Mouse (Mus musculus) retina, postnatal 1 day (tissue): Measurements from ENCODE around the gene Thra.

Experiments
- DNase-seq: peaks from one replicate; pipeline ENCODE4 v3.0.0-alpha.2; 2012

Thra gene

DNA sequence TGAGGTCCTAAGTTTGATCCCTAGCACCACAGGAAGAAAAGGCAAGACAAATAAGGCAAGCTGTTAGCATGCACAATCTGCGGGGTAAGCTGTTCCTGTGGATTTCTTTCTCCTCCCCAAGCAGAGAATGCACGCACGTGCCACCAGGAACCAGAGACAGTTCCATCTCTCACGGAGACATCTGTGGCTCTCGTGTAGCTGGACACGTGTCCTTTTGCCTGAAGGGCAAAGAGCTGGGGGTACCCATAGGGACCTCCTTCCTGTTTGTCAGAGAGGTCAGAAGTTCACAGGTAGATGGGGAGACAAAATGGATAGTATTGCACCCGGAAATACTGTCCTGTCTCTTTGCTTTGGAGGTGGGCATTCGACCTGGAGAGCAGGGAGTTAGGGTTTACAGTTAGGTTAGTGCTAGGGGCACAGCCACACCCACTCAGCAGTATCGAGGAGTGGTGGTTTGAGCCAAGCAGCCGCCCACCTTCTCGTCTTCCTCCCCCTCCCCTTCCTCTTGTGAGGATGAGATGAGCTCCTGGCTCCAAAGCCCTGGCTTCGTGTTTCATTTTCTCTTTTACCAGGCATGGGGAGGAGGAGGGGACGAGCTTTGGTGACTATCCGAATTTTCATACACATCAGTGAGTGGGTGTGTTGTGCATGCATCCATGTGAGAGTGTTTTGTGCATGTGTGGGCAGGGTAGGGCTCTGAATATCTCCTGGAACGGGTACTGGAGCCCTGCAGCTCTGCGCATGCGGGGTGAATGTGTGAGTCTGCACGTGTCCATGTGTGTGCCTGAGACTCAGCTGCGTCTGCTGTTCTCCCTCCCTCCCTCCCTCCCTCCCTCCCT lies 6.6 kb downstream of the Thra start:
- DNase-seq = peak; percentile 94

DNA sequence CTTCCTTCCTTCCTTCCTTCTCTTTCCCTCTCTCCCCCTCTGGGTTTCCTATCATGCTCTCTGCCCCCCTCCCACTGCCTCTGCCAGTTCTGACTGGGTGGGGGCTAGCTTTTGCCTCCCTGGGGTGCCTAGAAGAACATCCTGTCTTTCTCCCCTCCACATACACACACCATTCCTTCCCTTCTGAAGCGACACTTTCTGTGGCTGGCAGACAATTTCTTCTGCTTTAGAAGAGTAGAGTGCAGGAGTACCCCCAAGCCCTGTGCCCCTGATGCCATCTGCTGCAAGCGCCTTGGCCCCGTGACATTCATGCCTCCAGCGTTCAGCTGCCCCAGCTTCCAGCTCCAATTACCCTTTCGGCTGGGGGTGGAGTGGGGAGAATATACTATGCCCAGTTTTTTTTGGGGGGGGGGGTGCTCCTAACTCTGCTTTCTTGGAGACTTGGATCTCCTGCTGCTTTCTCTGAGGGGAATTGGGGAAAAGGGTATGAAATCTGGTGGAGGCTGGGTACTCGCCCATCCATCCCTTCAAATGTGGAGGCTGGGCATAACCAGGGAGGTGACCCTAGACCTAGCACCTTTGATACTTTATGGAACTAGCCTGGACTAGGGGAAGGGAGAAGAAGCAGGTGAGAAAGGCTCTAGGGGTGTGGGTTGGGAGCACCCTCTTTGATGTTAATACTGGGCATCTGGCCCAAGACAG lies 7.5 kb downstream of the Thra start:
- peak; percentile 72 for DNase-seq

DNA sequence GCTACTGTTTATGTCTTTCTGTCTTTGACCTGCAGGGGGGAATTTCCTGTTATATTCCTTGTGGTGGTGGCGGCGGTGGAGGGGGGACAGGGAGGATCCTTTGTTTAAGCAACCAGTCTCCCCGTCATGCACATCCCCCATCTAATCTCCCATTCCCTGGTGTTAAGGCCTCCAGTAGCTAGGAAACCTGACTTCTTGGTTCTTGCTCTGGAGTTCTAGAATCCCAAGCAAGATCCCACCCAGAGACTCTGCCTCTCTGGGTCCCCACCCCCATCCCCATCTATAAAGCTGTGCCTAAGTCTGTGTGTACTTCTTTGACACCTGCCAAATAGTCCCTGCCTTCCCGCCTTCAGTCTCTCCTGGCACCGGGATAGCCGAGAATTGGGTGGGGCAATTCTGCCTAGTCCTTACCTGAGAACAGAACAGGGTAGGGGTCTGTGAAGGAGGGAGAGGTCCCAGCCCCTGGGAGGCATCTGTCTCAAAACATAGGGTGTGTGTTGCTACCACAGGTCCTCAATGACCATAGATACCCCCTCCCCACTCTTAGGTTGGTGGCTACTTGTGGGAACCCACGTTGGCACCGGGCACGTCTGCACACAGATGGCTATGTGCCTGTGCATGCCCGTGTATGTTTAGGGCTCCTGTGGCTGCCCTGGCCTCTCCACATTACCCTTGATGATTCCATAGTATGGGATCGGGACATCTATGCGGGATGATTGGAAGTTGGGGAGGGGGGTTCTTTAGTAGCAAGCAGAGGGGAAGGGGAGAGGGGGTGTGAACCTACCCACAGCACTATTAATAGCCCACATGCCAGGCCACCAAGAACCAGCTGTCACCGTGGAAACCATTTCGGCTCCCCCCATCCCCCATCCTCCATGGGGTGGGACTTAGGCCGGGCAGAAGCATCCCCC lies 8.3 kb downstream of the Thra start:
- DNase-seq = peak; percentile 67

DNA sequence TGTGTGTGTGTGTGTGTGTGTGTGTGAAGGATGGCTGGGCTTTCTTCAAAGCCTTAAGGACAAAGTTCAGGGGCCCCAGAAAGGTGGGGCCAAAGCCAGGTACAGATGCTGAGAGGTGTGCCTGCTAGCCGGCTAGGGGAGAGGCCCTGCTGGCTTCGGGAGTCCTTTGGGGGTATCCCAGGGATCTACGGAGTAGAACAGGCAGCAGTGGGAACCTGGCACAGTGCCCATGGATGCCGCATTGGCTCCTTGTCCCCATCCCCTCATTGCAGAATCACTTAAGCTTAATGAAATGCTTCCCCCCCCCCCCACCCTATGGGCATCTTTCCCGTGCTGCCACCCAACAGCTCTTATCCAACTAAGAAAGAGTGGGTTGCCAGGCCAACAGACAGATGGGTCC lies 9.3 kb downstream of the Thra start:
- peak; percentile 75 for DNase-seq

DNA sequence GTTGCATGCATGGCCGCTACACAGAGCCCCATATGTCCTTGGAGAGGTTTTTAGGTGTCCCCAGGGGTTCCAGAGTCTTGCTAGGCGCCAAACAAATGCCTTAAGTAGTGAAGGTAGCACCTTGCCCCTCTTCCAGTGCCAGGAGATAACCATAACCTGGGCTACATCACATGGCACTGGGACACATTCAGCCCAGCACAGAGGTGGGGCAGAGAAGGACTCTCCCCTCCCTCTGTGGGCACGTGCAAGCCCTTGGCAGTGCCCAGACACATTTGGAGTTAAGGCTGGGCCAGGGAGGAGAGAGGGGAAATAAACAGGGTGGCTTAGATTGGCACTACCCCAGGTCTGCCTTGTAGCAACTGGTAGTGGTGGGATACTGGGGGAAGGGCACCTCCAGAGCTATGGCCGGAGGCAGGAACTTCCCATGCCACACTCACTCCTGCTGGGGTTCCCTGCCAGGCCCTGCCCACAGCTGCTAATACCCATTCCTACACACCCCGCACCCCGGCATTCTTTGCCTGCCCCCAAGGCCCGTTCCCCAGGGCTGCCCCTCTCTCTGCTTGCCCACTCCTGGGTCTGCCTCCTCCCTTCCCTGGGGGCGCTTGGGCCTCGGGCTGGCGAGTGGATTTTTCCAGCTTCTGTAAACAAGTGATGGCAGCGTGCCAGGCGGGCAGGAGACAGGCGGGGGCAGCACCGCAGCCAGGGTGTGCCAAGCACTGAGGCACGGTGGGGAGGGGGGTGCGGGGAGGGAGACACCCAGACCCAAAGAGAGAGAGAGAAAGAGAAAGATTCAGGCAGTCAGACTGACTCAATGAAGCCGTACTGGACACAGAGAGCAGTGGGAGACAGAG lies 10.1 kb downstream of the Thra start:
- peak; percentile 96 for DNase-seq

DNA sequence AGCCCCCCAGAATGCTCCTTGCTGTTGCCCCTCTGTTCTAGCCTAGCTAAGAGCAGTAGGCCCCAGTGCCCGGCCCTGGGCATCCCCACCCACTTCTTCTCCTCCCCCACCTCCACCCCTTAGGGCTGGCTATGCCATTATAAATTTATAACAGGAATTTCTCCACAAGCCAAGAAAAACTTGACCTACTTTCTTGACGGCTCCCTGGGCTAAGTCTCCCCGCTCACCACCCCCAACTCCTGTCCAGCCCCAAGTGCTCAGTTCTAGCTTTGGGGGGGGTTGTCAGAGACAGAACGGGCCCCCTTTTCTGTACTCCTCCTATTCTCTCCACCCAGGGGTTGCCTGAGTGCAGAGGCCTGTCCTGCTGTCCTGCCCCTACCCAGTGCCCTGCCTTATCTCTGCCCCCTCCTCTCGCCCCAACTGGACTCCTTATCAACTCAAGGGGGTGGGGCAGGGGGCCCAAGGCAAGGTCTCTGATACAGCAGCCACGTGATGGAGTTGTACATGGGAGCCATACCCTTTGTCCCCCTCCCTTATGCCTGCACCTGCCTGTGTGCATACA lies 10.9 kb downstream of the Thra start:
- DNase-seq = peak; percentile 71

DNA sequence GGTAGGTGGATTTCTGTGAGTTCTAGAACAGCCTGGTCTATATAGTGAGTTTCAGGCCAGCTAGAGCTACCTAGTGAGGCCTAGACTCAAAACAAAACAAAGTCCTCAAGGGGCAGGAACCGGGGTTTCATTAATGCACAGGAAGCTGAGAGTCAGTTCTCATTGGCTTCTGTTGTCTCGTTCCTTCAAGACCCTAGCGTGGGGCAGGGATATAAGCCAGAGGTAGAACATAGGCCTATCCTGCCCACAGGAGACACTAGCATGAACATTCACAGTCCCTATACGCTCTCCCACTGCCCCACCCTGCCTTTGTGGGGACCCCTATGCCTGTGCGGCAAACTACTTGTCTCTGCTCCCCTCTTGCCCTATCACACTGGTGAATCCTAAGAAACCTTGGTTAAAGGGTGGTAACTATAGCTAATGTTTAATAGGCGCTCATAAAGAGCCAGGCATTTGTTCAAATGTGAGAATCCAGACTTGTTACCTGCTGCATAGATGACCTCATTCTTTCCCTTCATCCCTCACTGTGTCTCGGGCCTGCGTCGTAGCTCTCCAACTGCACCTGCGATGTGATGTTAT lies 12.2 kb downstream of the Thra start:
- no peak for DNase-seq

DNA sequence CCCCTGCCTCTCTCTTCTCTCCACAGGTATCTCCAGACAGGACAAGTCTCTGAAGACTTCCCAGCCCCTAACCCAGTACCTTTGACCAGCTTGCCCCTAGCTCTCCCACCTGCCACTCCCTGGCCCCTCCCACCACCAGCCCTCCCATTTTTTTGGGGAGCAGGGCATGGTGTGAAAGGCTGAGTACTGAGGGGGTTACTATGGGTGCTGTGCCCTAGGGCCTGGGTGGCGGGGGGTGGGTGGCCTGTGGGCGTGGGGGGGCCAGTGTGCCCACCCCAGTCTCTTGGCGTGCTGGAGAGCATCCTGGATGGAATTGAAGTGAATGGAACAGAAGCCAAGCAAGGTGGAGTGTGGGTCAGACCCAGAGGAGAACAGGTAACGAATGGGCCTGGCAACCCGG lies 12.8 kb downstream of the Thra start:
- DNase-seq = no peak

DNA sequence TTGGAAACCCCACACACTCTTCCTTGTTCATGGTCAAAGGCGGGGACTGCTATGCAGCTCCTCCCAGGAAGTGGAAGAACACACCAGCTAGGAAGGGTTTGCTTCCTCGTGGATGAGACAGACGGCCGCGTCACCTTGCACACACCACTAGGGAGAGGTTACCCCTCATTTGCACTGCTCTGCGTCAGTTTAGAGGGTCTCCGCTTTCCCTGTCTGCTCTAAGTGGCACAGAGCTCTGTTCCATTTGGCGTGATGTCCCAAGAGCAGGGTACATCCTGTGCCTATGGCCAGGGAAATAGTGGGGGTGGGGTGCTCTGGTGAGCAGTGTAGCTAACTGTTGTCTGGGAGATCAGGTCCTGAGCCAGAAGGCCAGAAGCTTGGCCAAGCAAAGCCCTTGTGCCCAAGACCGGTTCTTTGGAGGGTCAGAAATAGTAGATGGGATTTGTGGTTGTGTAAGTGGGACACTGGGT lies 13.7 kb downstream of the Thra start:
- DNase-seq = no peak

DNA sequence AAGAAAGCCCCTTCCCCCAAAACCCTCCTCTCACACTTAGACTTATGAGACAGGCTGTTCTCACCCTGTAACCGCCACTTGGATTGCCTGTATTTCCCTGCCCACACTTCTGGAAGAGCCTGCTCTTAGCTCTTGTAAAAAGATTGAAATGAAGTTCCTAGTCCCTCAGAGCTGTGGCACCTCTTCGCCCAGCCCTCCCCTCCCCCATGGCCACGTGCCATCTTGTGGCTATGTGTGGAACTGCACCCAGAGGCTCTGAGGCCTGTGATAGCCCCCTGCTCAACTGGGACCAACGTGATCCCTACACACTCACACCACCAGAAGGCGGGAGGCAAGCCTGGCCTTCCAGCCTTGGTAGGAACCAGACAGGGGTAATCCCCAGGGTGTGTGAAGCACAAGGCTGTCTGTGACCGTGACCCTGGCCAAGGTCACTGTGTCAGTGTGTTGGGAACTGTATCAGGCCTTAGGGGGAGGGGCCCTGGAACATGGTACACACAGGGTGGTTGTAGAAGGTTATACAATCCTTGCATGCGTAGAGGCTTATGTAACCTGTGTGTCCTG lies 14.3 kb downstream of the Thra start:
- peak; percentile 89 for DNase-seq

DNA sequence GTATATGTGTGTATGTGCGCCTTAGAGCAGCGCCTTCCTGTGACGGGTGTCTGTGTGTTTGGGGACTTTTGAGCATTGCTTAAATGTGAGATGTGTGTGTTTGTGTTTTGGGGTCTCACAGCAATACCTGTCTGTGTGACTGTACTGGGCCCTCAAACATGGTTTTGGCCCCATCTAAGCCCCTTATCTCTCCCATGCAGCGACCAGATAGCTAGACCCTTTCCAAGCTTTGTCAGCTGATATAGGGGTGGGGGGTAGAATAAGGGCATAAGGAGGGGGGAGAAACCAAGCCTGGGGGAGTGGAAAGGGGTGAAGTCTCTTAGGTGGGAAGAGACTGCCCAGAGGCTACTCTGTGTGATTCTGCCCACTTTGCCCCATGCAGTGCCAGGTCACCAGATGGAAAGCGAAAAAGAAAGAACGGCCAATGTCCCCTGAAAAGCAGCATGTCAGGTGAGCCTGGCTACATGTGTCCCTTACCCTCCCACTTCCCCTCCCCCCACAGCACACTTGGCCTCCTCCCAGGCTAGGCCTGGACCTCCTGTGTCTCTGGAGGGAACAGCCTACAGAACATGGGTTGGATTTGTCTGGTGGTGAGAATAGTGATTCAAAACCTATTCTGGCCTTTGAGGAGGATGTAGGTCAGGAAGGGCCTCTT lies 15.4 kb downstream of the Thra start:
- no peak for DNase-seq

DNA sequence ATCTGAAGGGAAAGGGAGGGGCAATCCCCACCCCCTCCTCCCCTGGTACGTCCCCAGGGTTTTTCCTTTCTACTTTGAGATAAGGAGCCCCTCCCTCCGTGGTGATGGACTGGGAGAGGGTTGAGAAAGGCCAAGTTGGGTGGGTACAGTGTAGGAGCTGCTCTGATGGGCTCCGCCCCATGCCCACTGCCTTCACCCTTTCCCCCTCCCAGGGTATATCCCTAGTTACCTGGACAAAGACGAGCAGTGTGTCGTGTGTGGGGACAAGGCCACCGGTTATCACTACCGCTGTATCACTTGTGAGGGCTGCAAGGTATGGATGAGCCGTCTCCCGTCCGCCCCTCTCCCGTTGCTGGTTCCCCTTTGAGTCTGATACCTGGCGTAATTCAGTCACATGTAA lies 16.3 kb downstream of the Thra start:
- DNase-seq = no peak

DNA sequence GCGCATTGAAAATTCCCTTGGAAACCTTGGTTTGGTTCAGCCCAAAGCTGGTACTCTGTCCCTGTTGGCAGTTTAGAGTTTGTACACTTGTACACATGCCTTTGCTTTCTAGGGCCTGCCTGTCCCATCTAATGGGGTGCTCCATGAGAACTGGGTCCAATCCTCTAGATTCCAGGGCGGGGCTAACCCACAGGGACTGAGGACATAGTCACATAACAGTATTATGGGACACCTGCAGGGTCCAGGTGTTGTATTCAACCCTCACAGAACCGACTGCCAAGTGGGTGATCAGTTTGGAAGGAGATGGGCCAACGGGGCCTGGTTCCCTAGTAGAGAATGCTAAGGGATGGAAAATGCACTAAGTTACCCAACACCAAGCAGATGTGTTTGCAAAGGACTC lies 21.5 kb downstream of the Thra start:
- DNase-seq = no peak

DNA sequence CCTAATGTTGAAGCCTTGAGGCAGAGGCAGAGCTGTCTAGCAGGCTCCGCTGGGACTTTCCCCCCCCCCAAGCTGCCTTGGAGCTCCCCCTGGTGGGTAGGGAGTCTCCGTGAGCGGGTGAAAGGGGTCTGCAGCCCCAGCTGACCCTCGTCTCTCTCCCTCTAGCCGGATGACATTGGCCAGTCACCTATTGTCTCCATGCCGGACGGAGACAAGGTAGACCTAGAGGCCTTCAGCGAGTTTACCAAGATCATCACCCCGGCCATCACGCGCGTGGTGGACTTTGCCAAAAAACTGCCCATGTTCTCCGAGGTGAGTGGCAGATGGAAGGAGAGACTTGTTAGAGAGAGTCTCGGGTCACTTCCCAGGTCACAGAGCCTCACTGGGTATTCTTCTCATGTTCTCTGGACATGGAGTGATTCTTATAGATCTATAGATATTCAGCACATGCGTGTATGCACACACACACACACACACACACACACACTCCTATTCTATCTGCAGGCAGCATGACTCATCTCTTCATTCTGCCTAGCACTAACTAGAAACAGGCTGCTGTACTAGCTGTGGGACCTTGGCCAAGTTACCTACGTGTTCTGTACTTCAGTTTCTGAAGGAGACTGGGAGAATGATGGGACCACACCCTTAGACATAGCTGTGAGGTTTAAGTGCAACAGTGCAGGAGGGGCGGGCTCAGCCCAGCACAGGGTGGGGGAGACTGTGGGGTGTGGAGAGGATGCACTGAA lies 22.5 kb downstream of the Thra start:
- peak; percentile 53 for DNase-seq

DNA sequence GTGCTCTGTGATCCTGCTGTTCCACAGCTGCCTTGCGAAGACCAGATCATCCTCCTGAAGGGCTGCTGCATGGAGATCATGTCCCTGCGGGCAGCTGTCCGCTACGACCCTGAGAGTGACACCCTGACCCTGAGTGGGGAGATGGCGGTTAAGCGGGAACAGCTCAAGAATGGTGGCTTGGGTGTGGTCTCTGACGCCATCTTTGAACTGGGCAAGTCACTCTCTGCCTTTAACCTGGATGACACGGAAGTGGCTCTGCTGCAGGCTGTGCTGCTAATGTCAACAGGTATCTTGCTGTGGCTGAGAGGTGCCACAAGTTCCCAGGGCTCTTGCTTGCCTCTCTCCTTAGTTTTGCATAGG lies 23.0 kb downstream of the Thra start:
- no peak for DNase-seq

DNA sequence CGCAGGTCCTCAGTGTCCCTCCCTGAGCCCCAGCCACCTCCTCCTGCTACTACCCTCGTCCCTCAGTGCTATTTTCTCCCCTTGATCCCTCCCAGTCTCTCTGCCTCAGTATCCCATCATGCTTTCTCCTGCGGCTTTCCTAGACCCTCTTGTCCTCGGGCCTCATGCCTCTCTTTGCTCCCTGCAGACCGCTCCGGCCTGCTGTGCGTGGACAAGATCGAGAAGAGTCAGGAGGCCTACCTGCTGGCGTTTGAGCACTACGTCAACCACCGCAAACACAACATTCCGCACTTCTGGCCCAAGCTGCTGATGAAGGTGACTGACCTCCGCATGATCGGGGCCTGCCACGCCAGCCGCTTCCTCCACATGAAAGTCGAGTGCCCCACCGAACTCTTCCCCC lies 23.7 kb downstream of the Thra start:
- DNase-seq = no peak

DNA sequence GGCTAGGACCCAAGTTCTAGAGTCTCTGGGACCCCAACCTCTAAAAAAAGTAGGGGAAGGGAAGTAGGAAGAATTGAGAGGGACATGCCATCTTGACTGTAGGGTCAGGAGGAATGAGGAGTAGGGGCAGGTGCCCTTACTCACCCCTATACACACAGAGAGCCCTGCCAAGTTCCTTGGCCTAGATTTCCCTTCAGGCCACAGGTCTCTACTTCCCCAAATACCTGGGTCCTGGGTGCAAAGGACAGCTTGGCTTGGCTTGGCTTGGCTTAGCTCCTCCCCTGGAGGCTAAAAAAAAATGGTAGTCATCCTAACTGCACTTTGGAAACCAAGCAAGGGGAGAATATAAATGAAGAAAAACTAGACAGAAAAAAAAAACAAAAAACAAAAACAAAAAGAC lies 24.3 kb downstream of the Thra start:
- no peak for DNase-seq

DNA sequence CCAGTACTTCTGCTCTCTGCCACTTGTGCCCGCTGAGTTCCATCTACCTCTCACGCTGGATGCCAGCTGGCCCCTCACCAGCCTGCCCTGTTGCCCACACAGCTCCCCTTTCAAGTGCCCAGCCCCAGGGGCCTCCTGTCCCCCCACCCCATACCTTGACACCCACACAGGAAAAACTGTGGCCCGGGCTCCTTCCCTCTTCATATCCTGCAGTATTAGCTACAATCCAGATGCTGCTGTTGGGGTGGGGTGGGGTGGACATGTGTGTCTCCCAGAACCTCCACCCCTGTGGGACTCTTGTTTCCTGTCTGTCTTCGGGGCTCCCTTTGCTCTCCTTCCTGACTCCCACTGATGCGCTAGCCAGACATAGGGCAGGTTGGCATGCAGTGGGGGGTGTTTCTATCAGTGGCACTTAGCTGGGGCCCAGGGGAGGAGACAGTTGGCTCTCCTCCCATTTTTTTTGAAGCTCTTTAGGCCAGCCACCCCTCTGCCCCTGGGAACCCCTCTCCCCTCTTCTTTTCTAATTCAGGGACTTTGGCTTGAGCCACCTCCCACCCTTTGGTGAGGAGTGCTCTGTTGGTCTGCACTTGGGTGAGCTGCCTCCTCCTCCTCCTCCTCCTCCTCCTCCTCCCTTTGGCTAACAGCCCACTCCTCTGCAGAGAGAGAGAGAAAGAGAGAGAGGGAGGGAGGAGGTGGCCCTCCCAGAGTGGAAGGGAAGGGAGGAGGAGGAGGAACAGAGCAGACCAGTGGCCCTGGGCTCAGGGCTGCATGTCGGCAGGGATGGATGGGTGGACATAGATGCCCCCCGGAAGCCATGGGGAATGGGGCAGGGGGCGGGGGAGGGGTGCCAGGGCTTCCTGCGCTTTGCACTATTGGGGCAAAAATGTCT lies 25.2 kb downstream of the Thra start:
- peak; percentile 70 for DNase-seq

DNA sequence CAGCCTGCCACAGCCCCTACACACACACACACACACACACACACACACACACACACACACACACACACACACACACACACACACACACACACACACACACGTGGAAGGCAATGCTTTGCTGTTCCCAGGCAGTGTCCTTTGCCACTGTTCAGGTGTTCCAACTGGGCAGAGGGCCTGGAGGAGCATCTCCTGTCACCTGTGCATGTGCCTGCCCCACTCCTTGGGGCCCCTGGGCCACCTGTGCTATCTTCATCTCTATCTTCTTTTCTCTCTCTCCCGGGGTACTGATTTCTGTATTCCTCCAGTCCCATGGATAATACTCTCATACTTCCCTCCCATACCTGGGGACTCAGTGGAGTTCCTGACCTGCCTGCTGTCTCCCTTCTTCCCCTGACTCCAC lies 25.9 kb downstream of the Thra start:
- no peak for DNase-seq
